Mouse (Mus musculus) heart, adult 9 months (tissue): ENCODE data around the gene Vma21.

ENCODE experiments used
- DNase-seq, 2 experiments: peaks; one replicate each; pipeline ENCODE4 v3.0.0; 2022; ENCODE audit warnings: low spot score in 2 of 2

Gene Vma21

GRCm38 (mm10) chrX:71815631-71816345, at the start of gene Vma21:
Vma21 (plus strand) TSS chrX:71815924.
- peak in 1 of 2 experiments; percentile 35 for DNase-seq

GRCm38 (mm10) chrX:71767909-71768308, 47.8 kb upstream of the Vma21 start:
- no peak for DNase-seq

GRCm38 (mm10) chrX:71791106-71791505, 24.6 kb upstream of the Vma21 start:
- DNase-seq = no peak

- no peak for DNase-seq
These were observed 18.0 kb upstream of the Vma21 start for GRCm38 (mm10) chrX:71797766-71798165.

GRCm38 (mm10) chrX:71798883-71799282, 16.8 kb upstream of the Vma21 start:
- no peak for DNase-seq

- peak in 1 of 2 experiments; percentile 18 for DNase-seq
These were observed 3.5 kb upstream of the Vma21 start for GRCm38 (mm10) chrX:71811966-71812835.

GRCm38 (mm10) chrX:71816401-71816857, 705 bp downstream of the Vma21 start:
- peak; percentile 84 to 87 for DNase-seq

- no peak for DNase-seq
These were observed 1.2 kb downstream of the Vma21 start for GRCm38 (mm10) chrX:71816931-71817361.

- no peak for DNase-seq
These were observed 23.2 kb downstream of the Vma21 start for GRCm38 (mm10) chrX:71838911-71839310.

- DNase-seq = peak; percentile 15 to 27
These were observed 31.0 kb downstream of the Vma21 start for GRCm38 (mm10) chrX:71846696-71847095.

- peak in 1 of 2 experiments; percentile 0 for DNase-seq
These were observed 38.1 kb downstream of the Vma21 start for GRCm38 (mm10) chrX:71853798-71854197.
